Mouse (Mus musculus): ENCODE data around the gene Vps26a. TPM values are rescaled to one million over a fixed set of nuclear protein-coding genes. Genes with fewer than 3 reads are reported as not detected.

Gene Vps26a
- 72.3 and 78.1 TPM in 2 replicates for polyA plus RNA-seq (2011; ENCODE audit: insufficient read length, low read depth, missing spikeins)

DNA sequence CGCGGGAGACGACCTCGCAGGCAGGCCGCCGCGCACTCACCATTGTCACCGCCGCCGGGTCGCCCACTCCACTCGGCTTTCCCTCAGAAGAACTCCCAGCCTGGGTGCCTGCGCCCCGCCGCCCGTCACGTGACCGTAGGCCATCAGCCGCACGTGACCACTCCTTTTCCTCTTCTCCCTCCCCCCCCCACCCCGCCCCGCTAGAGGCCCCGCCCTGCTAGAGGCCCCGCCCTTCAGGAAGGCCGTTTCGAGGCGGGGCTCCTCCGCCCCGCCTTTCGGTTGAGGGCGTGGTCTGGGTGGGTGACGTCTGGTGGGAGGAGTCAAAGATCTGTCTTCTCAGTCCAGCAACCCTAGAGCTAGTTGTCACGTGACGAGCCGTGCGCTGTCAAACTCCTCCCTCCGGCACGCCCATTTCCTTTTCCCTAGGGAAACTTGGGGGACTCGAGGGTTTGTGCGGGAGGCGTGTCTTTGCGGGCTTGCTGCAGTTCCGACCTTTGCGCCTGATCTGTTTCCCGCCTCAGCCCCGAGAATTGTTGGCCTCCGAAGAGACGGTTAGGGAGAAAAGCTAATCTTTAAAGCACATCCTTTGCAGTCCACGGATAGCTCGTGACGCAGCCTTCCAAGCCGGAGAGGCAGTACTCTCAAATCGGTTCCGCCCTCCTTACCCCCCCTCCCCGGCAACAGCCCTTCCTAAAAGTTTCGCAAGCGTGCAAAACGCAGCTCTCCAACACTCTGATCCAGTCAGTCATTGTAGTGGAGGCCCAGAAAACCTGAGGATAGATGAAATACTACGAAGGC lies at the start of gene Vps26a:
Vps26a (minus strand) TSS at position 188 of the 798 bp plus-strand sequence.
- Histone ChIP-seq H3K4me3 (ENCODE audit: insufficient read depth, low read length) (peak within 1 kb of the TSS; percentile 99), H3K27ac (ENCODE audit: insufficient read depth, low read length) (peak within 1 kb of the TSS; percentile 54), H3K4me1 (ENCODE audit: control insufficient read depth, insufficient read depth, low read length) (peaks cover 4% of the 10 kb centered on the region)
- no peak for TF ChIP-seq CTCF (IDR thresholded peaks at IDR 0.05; ENCODE audit: borderline replicate concordance, insufficient read depth, low read length)
- peak; percentile 76 for TF ChIP-seq POLR2A (IDR thresholded peaks at IDR 0.05; ENCODE audit: low read depth, low read length)

DNA sequence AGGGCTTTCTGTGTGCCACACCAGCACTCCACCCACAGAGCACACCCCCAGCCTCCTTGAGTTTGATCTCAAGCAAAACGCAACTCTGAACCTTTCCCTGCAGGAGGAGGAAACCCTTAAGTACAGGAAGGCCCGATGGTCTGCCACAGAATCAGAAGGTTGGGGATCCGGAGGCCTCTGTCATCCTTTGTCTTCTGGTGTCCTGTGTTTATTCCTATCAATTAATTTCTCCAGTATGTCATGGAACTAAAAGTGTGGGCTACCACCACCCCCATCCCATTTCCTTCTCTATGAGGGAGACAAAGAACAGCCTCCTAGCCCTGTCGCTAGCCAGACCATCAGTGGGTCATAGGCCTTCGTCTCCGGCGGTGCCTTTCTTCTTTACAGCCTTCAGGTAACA lies 47.9 kb upstream of the Vps26a start:
- Histone ChIP-seq H3K27ac (ENCODE audit: insufficient read depth, low read length) (no peak overlapping the region), H3K4me3 (ENCODE audit: insufficient read depth, low read length) (no peak overlapping the region), H3K4me1 (ENCODE audit: control insufficient read depth, insufficient read depth, low read length) (no peaks in the 10 kb centered on the region)
- TF ChIP-seq POLR2A (IDR thresholded peaks at IDR 0.05; ENCODE audit: low read depth, low read length) (no peak), CTCF (IDR thresholded peaks at IDR 0.05; ENCODE audit: borderline replicate concordance, insufficient read depth, low read length) (no peak)

DNA sequence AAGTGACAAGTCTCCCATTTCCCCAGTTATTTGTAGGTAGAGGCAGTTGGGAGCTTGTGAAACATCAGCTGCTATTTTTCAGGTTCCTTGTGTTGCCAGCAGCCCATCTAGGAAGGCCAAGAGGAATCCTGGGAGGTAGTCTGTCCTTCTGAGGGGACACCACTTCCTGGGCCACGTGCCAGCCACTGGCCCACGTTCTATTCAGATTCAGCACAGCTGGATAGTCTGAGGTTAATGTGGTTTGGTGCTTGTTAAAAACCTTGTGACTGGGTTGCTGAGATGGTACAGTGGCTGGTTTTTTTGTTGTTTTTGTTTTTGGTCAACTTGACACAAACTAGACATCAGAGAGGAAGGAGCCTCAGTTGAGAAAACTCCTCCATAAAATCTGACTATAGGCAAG lies 46.2 kb upstream of the Vps26a start:
- H3K27ac ChIP-seq (ENCODE audit: insufficient read depth, low read length), result no peak overlapping the region
- H3K4me3 ChIP-seq (ENCODE audit: insufficient read depth, low read length), result no peak overlapping the region
- no peaks in the 10 kb centered on the region for H3K4me1 ChIP-seq (ENCODE audit: control insufficient read depth, insufficient read depth, low read length)
- TF ChIP-seq CTCF (IDR thresholded peaks at IDR 0.05; ENCODE audit: borderline replicate concordance, insufficient read depth, low read length), result no peak
- no peak for TF ChIP-seq POLR2A (IDR thresholded peaks at IDR 0.05; ENCODE audit: low read depth, low read length)

DNA sequence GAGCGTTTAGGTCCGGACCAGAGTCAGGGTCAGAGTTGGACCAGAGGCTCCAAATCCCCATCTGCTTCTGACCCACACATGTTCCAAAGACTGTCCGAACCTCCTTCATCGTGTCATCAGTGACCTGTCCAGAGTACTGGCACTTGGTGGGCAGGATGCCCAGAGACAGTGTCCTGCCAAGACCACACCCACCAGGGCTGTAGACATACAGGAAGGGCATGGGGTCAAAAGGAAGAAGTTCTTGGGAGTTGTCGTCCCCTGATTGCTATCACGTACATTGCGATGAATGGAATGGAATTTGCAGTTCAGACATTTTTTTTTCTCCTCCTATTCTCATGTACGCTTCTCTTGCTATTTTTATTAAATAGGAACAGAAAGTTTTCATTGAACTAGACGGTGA lies 43.6 kb upstream of the Vps26a start:
- no peaks in the 10 kb centered on the region for H3K4me1 ChIP-seq (ENCODE audit: control insufficient read depth, insufficient read depth, low read length)
- H3K4me3 ChIP-seq (ENCODE audit: insufficient read depth, low read length), result no peak overlapping the region
- TF ChIP-seq POLR2A (IDR thresholded peaks at IDR 0.05; ENCODE audit: low read depth, low read length) (no peak), CTCF (IDR thresholded peaks at IDR 0.05; ENCODE audit: borderline replicate concordance, insufficient read depth, low read length) (no peak)
- H3K27ac ChIP-seq (ENCODE audit: insufficient read depth, low read length), result no peak overlapping the region

DNA sequence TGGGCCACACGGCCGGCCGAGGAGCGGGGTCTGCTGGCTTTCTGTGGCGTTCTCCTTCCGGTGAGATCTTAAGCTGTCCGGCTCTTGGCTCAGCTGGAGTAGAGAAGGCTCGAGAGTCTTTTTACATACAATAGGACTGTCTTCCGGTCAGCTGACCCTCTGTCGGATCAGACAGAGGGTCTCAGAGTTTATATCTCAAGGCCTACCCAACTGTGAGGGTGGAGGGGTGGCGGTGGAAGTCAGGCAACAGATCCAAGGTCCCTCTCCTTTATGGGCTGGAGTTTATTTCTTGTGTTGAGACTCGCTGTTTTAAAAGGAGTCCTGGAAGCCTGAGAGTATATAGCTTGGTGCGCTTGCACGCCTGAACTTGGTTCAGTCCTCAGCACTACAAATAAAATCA lies 40.7 kb upstream of the Vps26a start, which contains the start of gene Srgn:
Srgn (minus strand) TSS at position 101 of the 400 bp plus-strand sequence.
- Histone ChIP-seq H3K4me3 (ENCODE audit: insufficient read depth, low read length) (no peak within 1 kb of the TSS), H3K4me1 (ENCODE audit: control insufficient read depth, insufficient read depth, low read length) (no peaks in the 10 kb centered on the region), H3K27ac (ENCODE audit: insufficient read depth, low read length) (no peak within 1 kb of the TSS)
- TF ChIP-seq CTCF (IDR thresholded peaks at IDR 0.05; ENCODE audit: borderline replicate concordance, insufficient read depth, low read length) (no peak), POLR2A (IDR thresholded peaks at IDR 0.05; ENCODE audit: low read depth, low read length) (no peak)

DNA sequence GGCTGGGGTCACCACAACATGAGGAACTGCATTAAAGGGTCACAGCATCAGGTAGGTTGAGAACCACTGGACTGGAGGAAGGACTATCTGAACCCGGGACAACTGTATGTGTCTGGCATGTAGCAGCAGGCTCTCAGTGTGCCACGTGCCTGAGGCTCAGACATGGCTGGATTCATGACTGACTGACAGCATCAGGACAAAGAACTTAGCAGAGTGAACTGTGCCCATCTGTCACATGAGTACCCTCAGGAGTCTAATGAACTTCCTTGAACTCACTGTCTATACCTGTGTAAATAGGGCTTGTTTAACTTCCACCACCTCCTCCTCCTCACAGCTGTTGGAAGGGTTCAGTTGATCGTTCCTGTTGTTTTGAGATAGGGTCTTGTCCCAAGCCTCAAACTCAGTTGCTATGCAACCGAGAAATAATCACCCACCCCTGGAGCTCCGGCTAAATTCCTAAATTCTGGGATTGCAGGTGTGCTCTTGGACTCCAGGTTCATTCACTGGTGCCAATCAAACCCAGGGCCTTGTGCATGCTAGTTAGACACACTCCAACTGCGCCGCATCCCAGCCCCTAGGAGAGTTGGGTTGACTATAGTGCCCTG lies 35.8 kb upstream of the Vps26a start:
- Histone ChIP-seq H3K4me1 (ENCODE audit: control insufficient read depth, insufficient read depth, low read length) (no peaks in the 10 kb centered on the region), H3K27ac (ENCODE audit: insufficient read depth, low read length) (no peak overlapping the region), H3K4me3 (ENCODE audit: insufficient read depth, low read length) (no peak overlapping the region)
- TF ChIP-seq POLR2A (IDR thresholded peaks at IDR 0.05; ENCODE audit: low read depth, low read length), result no peak
- no peak for TF ChIP-seq CTCF (IDR thresholded peaks at IDR 0.05; ENCODE audit: borderline replicate concordance, insufficient read depth, low read length)

DNA sequence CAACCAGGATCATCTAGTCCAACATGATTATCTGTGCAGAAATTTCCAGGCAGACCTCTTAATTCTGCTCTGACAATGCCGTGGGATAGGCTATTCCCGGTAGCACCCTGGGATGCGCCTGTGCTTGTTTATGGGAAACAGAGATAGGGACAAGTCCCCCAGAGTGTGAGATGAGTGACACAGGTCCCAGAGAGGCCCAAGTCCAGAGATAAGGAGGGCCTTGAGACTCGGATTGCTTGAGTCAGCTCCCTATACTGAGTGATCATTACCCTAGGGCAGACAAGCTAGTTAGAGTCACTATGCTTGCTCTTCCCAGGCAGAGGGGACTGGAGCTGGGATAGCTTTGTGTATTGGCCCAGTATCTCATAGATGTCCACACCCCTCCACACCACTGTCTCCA lies 35.2 kb upstream of the Vps26a start:
- no peak for TF ChIP-seq POLR2A (IDR thresholded peaks at IDR 0.05; ENCODE audit: low read depth, low read length)
- no peak for TF ChIP-seq CTCF (IDR thresholded peaks at IDR 0.05; ENCODE audit: borderline replicate concordance, insufficient read depth, low read length)
- H3K4me3 ChIP-seq (ENCODE audit: insufficient read depth, low read length), result no peak overlapping the region

DNA sequence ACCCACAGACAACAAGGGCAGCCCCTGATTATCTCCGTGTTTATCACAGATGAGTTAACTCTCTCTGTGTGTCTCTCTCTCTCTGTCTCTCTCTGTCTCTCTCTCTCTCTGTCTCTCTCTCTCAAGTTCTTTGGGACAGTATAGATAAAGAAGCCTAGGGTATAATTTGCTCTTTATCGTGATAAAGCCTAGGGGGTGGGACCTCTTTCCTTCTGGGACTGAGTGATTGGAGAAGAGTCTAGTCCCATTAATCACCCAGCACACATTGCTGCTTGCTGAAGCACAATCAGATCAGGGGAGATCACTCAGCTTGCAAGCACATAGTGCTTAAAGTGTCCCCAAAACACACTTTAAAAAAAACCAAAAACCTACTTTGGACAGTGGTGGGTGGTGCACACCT lies 34.3 kb upstream of the Vps26a start:
- TF ChIP-seq CTCF (IDR thresholded peaks at IDR 0.05; ENCODE audit: borderline replicate concordance, insufficient read depth, low read length) (no peak), POLR2A (IDR thresholded peaks at IDR 0.05; ENCODE audit: low read depth, low read length) (no peak)
- no peak overlapping the region for H3K27ac ChIP-seq (ENCODE audit: insufficient read depth, low read length)
- H3K4me1 ChIP-seq (ENCODE audit: control insufficient read depth, insufficient read depth, low read length), result no peaks in the 10 kb centered on the region
- no peak overlapping the region for H3K4me3 ChIP-seq (ENCODE audit: insufficient read depth, low read length)

More for the DNA sequence above, 35.2 kb upstream of the Vps26a start:
- Histone ChIP-seq H3K27ac (ENCODE audit: insufficient read depth, low read length) (no peak overlapping the region), H3K4me1 (ENCODE audit: control insufficient read depth, insufficient read depth, low read length) (no peaks in the 10 kb centered on the region)

DNA sequence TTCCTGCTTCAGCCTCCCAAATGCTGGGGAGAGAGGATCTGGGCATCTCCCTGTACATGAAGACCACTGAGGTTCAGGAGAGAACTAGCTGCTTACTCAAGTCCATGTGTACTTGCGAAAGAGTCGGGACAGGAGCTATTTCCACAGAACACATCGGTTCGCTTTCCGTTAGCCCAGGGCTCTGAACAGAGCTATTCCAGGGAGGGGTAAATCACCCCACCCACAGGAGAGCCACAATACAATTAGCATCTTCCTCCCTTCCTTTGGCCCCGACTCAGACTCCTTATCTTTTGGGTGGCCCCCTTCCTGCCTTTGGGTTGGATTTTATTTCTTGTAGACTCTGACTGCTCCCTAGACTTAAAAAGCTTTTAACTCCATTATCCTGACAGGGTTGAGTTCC lies 30.9 kb upstream of the Vps26a start:
- TF ChIP-seq CTCF (IDR thresholded peaks at IDR 0.05; ENCODE audit: borderline replicate concordance, insufficient read depth, low read length) (no peak), POLR2A (IDR thresholded peaks at IDR 0.05; ENCODE audit: low read depth, low read length) (no peak)
- no peaks in the 10 kb centered on the region for H3K4me1 ChIP-seq (ENCODE audit: control insufficient read depth, insufficient read depth, low read length)
- no peak overlapping the region for H3K27ac ChIP-seq (ENCODE audit: insufficient read depth, low read length)
- H3K4me3 ChIP-seq (ENCODE audit: insufficient read depth, low read length), result no peak overlapping the region

DNA sequence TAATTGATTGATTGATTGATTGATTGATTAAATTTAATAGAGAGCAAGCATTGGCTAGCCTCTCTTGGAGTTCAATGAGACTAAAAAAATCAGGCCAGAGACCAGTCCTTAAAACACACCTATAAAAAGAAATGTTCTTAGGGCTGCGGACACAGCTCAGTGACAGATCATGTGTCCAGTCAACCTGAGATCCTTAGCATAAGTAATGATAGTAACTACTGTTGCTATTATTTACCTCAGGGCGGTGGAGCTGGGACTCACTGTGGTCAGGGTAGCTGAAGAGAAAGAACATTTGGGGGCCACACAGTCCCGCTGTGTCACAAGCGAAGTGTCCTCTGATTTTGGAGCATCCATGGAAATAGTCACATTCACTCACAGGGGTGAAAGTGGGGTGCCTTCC lies 26.2 kb upstream of the Vps26a start:
- Histone ChIP-seq H3K4me1 (ENCODE audit: control insufficient read depth, insufficient read depth, low read length) (no peaks in the 10 kb centered on the region), H3K27ac (ENCODE audit: insufficient read depth, low read length) (no peak overlapping the region), H3K4me3 (ENCODE audit: insufficient read depth, low read length) (no peak overlapping the region)
- no peak for TF ChIP-seq POLR2A (IDR thresholded peaks at IDR 0.05; ENCODE audit: low read depth, low read length)
- TF ChIP-seq CTCF (IDR thresholded peaks at IDR 0.05; ENCODE audit: borderline replicate concordance, insufficient read depth, low read length), result no peak
